Mouse (Mus musculus): Measurements from ENCODE around the gene Man1c1.

- no peak for TF ChIP-seq CTCF (IDR thresholded peaks at IDR 0.05; ENCODE audit: low read depth, low read length)
- no peak for TF ChIP-seq POLR2A (IDR thresholded peaks at IDR 0.05; ENCODE audit: borderline replicate concordance, low read depth, low read length)
These were observed 35.4 kb upstream of the Man1c1 start for GRCm38 (mm10) chr4:134739530-134739929.

Data from bone marrow macrophage, adult 2 months (primary cell).